Mouse (Mus musculus) liver, adult 2 months (tissue): Measurements from ENCODE around the gene Lrrn4cl.

Source experiments
- CTCF ChIP-seq: fragments of 200-500 bp; IDR thresholded peaks from 2 replicates; pipeline ENCODE4 v1.5.1; 2011; ENCODE audit warnings: low read depth, low read length, control low read depth
- POLR2A ChIP-seq: fragments of 200-500 bp; IDR thresholded peaks from 2 replicates; pipeline ENCODE4 v1.6.1; 2011; ENCODE audit warnings: low read length, control low read depth; ENCODE audit not compliant: insufficient read depth; ENCODE audit errors: extremely low read depth

DNA sequence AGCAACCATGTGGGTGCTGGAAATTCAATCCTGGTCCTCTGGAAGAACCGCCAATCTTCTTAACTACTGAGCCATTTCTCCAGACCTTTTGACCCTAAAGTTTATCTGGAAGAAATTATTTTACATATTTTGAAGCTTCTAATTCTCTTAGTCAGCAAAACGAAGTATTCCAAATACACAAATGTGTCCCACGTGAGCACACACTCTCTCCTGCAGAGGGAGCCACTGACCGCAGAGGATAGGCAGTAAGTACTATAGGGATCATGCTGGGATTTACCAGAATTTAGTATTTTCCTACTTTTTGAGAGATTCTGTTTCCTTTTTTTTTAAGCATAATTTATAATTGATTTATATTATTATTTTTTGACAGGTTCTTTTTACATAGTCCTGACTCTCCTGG, 7.1 kb downstream of the Lrrn4cl start:
- TF ChIP-seq CTCF = peak; percentile 81
- no peak for TF ChIP-seq POLR2A
